Mouse (Mus musculus): ENCODE data around the gene Pitx2.

Gene Pitx2

DNA sequence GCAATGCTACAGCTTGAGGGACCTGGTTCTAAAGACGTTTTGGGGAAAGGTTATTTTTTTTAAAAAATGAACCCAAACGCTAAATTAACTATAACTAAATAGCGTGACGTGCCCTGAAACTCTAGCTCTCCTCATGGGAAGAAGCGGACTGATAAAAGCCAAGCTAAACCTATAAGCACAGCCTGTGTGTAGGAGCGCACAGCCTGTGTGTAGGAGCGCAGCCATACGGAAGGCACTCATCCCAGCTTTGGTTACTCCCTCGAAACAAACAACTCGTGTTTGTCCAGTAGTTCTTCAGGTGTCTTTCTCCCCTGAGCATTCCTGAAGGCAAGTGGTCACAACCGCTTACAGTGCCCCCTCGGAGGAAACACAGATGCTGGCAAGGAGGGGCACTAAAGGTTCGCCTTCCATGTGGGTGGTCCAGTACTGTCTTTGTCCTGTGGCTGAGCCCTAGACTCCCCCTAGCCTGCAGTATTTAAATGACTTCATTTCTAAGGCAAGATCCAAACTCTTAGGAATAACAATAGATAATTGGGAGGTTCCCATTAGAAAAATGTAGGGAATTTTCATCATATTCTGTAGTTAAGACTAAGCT, 39.1 kb downstream of the Pitx2 start:
- in situ Hi-C loops (cut with MboI, MseI), result no loop called here

DNA sequence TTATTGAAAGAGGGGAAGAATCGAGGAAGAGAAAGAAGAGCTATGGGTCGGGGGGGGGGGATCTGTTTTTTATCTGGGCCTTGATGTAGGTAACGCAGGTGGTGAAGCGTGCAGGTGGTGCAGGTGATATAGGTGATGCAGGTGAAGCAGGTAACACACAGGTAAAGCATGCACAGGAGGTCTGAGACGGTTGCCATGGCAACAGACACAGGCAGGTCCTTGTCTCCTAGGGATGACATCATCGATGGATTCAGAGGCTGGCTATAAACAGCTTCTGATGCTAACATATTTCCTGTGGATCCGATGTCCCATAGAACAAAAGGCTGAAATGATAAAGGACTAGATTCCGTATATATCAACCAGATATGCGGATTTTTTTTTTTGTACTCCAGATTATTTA, 51.3 kb downstream of the Pitx2 start:
- in situ Hi-C loops (cut with MboI, MseI), result no loop called here

DNA sequence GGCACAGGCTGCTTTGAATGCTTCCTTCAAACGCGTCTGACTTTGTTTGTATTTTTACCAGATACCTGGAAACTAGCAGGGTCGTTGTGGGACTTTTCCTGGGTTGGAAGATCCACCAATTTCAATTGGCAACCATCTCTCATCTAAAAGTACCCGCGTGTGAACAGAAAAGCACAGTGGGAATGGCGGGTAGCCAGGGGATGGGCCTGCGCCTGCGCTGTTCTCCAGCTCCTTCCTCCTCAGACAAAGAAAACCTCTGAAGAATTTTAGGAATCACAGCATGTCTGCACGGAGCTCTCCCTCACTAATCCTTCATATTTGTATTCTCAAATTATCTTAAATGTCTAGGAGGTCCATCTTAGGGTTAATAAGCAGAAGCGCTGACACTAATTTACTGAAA, 54.6 kb downstream of the Pitx2 start:
- in situ Hi-C loops (cut with MboI, MseI), result no loop called here

DNA sequence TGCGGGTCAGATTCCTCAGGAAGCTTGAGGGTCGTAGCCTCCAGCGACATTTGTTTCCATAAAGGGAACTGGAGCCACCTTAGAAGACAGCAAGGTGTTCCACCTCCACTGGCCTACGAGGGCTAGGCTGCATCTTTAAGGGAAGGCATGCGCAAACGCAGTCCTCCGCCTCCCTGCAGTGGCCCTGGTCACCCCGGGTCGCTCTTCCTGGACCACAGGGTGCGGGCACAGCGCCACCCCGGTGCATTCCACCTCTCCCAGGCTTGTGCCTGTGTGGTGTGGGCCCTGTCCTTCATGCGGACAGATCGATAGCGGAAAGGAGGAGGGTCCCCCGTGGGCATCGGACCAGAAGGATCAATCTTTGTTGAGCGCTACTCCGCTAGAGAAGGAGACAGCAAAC, 56.6 kb downstream of the Pitx2 start:
- in situ Hi-C loops (cut with MboI, MseI), result no loop called here

DNA sequence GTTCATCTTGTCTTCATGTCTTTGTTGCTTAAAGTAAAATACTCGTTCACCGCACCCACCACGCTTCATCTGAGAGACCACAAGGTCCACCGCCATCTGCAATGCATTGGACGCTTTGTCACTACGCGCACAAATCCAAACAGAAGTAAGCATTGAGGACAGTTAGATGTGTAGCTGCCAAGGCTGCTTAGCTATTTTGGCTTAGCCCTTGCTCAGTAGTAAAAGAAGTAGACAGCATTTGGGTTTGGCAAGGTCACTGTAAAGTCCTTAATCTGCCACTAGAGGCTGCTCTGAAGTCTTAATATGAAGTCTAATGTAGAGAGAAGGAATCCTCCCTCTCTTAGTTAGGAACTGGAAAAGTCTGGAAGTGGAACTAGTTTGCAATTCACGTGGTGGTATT, 57.1 kb downstream of the Pitx2 start:
- in situ Hi-C loops (cut with MboI, MseI), result no loop called here

DNA sequence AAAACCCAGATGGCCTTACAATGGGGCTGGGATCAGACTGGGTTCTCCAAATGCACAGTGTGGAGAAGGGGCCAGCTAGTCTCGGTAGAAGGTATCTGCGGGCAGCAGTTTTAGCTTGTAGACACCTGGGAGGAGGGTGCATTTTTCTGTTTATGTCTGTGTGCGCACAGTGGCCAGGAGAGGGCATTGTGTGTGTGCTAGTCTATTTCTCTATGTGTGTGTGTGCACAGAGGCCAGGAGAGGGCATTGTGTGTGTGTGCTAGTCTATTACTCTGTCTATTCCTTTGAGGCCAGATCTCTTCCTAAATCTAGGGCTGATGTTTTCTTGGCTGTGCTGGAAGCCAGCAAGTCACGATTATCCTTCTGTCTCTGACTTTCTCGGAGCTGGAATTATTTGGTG, 58.8 kb downstream of the Pitx2 start:
- in situ Hi-C loops (cut with MboI, MseI), result no loop called here
